Mouse (Mus musculus) activated CD4-positive, CD25-positive, alpha-beta regulatory T cell (primary cell): Measurements from ENCODE around the gene Gm17387. TPM values are rescaled to one million over a fixed set of nuclear protein-coding genes. Genes with fewer than 3 reads are reported as not detected.

Experiments
- polyA plus RNA-seq, 2 experiments: library from polyadenylated mRNA; unstranded; fragments of 100-300 nt; shearing (Covaris generic); gene quantifications; one replicate each; pipeline ENCODE4 v1.2.1; 2017

Gm17387 gene
- polyA plus RNA-seq = not detected

GRCm38 (mm10) chr7:141028831-141029230 lies at the start of gene Gm17387:
Gm17387 (plus strand) TSS chr7:141029131.

GRCm38 (mm10) chr7:141010593-141010992 lies 18.3 kb upstream of the Gm17387 start, which contains the start of gene Ifitm3:
Ifitm3 (minus strand) TSS chr7:141010770.

GRCm38 (mm10) chr7:141017824-141018223 lies 11.1 kb upstream of the Gm17387 start, which contains the start of gene Ifitm6:
Ifitm6 (minus strand) TSS chr7:141017924.

GRCm38 (mm10) chr7:141060426-141061242 lies 31.7 kb downstream of the Gm17387 start, which contains the start of gene B4galnt4:
B4galnt4 (plus strand) TSS chr7:141061104.

GRCm38 (mm10) chr7:141077841-141078240 lies 48.9 kb downstream of the Gm17387 start, which contains the start of gene Pkp3:
Pkp3 (plus strand) TSS chr7:141078218.

Other genes with a start within 250 kb of the Gm17387 start
- gene Syce1, start 241.3 kb upstream of the Gm17387 start, polyA plus RNA-seq = 1 to 10 TPM in 1 of 2 experiments, under 1 TPM in 1; 0.32 to 1.6 TPM
- under 1 TPM; 0.11 to 0.17 TPM for gene Zfp941, start 207.0 kb upstream of the Gm17387 start, polyA plus RNA-seq
- gene Urah, start 194.1 kb upstream of the Gm17387 start, polyA plus RNA-seq = not detected
- gene Scgb1c1, start 183.6 kb upstream of the Gm17387 start, polyA plus RNA-seq = not detected
- gene Odf3, start 181.3 kb upstream of the Gm17387 start, polyA plus RNA-seq = not detected
- under 1 TPM in 1 of 2 experiments, not detected in 1; 0.43 TPM for gene Gm45785, start 172.8 kb upstream of the Gm17387 start, polyA plus RNA-seq
- gene Ric8a, start 172.2 kb upstream of the Gm17387 start, polyA plus RNA-seq = 100 to 1,000 TPM; 101 to 128 TPM
- 10 to 100 TPM; 46.6 to 46.7 TPM for gene Bet1l, start 171.6 kb upstream of the Gm17387 start, polyA plus RNA-seq
- gene Psmd13, start 147.2 kb upstream of the Gm17387 start, polyA plus RNA-seq = 100 to 1,000 TPM; 232 to 235 TPM
- 10 to 100 TPM in 1 of 2 experiments, 1 to 10 TPM in 1; 4.9 to 10.0 TPM for gene Sirt3, start 146.8 kb upstream of the Gm17387 start, polyA plus RNA-seq
- not detected for gene Cox8b, start 128.7 kb upstream of the Gm17387 start, polyA plus RNA-seq
- gene Nlrp6, start 108.2 kb upstream of the Gm17387 start, polyA plus RNA-seq = under 1 TPM in 1 of 2 experiments, not detected in 1; 0.24 TPM
- gene Pgghg, start 87.7 kb upstream of the Gm17387 start, polyA plus RNA-seq = 10 to 100 TPM; 20.0 to 39.9 TPM
- gene Ifitm5, start 78.8 kb upstream of the Gm17387 start, polyA plus RNA-seq = under 1 TPM in 1 of 2 experiments, not detected in 1; 0.57 TPM
- not detected for gene Gm45717, start 73.2 kb upstream of the Gm17387 start, polyA plus RNA-seq
- gene Ifitm2, start 73.1 kb upstream of the Gm17387 start, polyA plus RNA-seq = 100 to 1,000 TPM in 1 of 2 experiments, 10 to 100 TPM in 1; 67.1 to 119 TPM
- 10 to 100 TPM in 1 of 2 experiments, 1 to 10 TPM in 1; 2.5 to 20.2 TPM for gene Ifitm1, start 61.9 kb upstream of the Gm17387 start, polyA plus RNA-seq
- 10 to 100 TPM; 14.6 to 31.5 TPM for gene Ifitm3, start 18.4 kb upstream of the Gm17387 start, polyA plus RNA-seq
- gene Ifitm6, start 11.2 kb upstream of the Gm17387 start, polyA plus RNA-seq = 1 to 10 TPM in 1 of 2 experiments, under 1 TPM in 1; 0.75 to 1.2 TPM
- gene B4galnt4, start 32.0 kb downstream of the Gm17387 start, polyA plus RNA-seq = 10 to 100 TPM in 1 of 2 experiments, 1 to 10 TPM in 1; 9.9 to 21.4 TPM
- gene Pkp3, start 49.1 kb downstream of the Gm17387 start, polyA plus RNA-seq = 100 to 1,000 TPM; 238 to 385 TPM
- 100 to 1,000 TPM; 176 to 187 TPM for gene Sigirr, start 71.4 kb downstream of the Gm17387 start, polyA plus RNA-seq
- not detected for gene Ano9, start 88.7 kb downstream of the Gm17387 start, polyA plus RNA-seq
- 10 to 100 TPM; 17.3 to 22.2 TPM for gene Ptdss2, start 93.3 kb downstream of the Gm17387 start, polyA plus RNA-seq
- gene Rnh1, start 143.7 kb downstream of the Gm17387 start, polyA plus RNA-seq = 100 to 1,000 TPM; 107 to 150 TPM
- 10 to 100 TPM; 56.0 to 61.9 TPM for gene Hras, start 164.9 kb downstream of the Gm17387 start, polyA plus RNA-seq
- 1 to 10 TPM; 2.2 to 5.0 TPM for gene Lrrc56, start 165.0 kb downstream of the Gm17387 start, polyA plus RNA-seq
- gene Lmntd2, start 184.9 kb downstream of the Gm17387 start, polyA plus RNA-seq = 1 to 10 TPM; 8.3 to 9.9 TPM
- 10 to 100 TPM; 18.6 to 23.4 TPM for gene Rassf7, start 186.7 kb downstream of the Gm17387 start, polyA plus RNA-seq
- 10 to 100 TPM; 55.5 to 85.8 TPM for gene Phrf1, start 199.7 kb downstream of the Gm17387 start, polyA plus RNA-seq
- gene Irf7, start 237.3 kb downstream of the Gm17387 start, polyA plus RNA-seq = 100 to 1,000 TPM; 105 to 126 TPM
- gene Cdhr5, start 247.7 kb downstream of the Gm17387 start, polyA plus RNA-seq = under 1 TPM in 1 of 2 experiments, not detected in 1; 0.07 TPM